Mouse (Mus musculus) frontal cortex, adult 2 months (tissue): ENCODE results near the gene Edaradd. TPM values are rescaled to one million over a fixed set of nuclear protein-coding genes. Genes with fewer than 3 reads are reported as not detected.

Source experiments
- DNase-seq, 2 experiments: peaks; one replicate each; pipeline ENCODE4 v3.0.0; 2022; ENCODE audit warnings: low spot score in 1 of 2; ENCODE audit errors: extremely low spot score in 1 of 2
- polyA plus RNA-seq: library from polyadenylated mRNA; depleted of rRNA; stranded (reverse); fragments of >200 nt; gene quantifications from 2 replicates; pipeline ENCODE4 v1.2.3, GENCODE M21; 2012; rRNA removed

Gene Edaradd
- 0.53 and 0.58 TPM in 2 replicates for polyA plus RNA-seq

- DNase-seq = peak in 1 of 2 experiments; percentile 34
Observed at GRCm38 (mm10) chr13:12519955-12520584, at the start of gene Edaradd. Edaradd (minus strand) TSS chr13:12520438.

- DNase-seq = no peak
Observed at GRCm38 (mm10) chr13:12569741-12570140, 49.5 kb upstream of the Edaradd start.

- DNase-seq = no peak
Observed at GRCm38 (mm10) chr13:12568597-12569469, 48.6 kb upstream of the Edaradd start.

- DNase-seq = no peak
Observed at GRCm38 (mm10) chr13:12567936-12568335, 47.7 kb upstream of the Edaradd start.

GRCm38 (mm10) chr13:12565621-12566390 is 45.6 kb upstream of the Edaradd start, which contains the start of gene Ero1lb:
Ero1lb (plus strand) TSS chr13:12565874.
- DNase-seq = peak; percentile 100

- no peak for DNase-seq
Observed at GRCm38 (mm10) chr13:12562256-12562655, 42.0 kb upstream of the Edaradd start.

GRCm38 (mm10) chr13:12561729-12562128 is 41.5 kb upstream of the Edaradd start:
- no peak for DNase-seq

- no peak for DNase-seq
Observed at GRCm38 (mm10) chr13:12559462-12560120, 39.4 kb upstream of the Edaradd start.

- DNase-seq = no peak
Observed at GRCm38 (mm10) chr13:12559044-12559443, 38.8 kb upstream of the Edaradd start.

GRCm38 (mm10) chr13:12554211-12554610 is 34.0 kb upstream of the Edaradd start:
- no peak for DNase-seq

GRCm38 (mm10) chr13:12543880-12544568 is 23.8 kb upstream of the Edaradd start:
- no peak for DNase-seq

GRCm38 (mm10) chr13:12543246-12543645 is 23.0 kb upstream of the Edaradd start:
- DNase-seq = no peak

GRCm38 (mm10) chr13:12542006-12542981 is 22.1 kb upstream of the Edaradd start:
- peak in 1 of 2 experiments; percentile 25 for DNase-seq

GRCm38 (mm10) chr13:12540119-12540518 is 19.9 kb upstream of the Edaradd start:
- no peak for DNase-seq

- DNase-seq = peak in 1 of 2 experiments; percentile 27
Observed at GRCm38 (mm10) chr13:12539716-12540115, 19.5 kb upstream of the Edaradd start.

GRCm38 (mm10) chr13:12537971-12538370 is 17.7 kb upstream of the Edaradd start:
- DNase-seq = peak in 1 of 2 experiments; percentile 57

GRCm38 (mm10) chr13:12534628-12535027 is 14.4 kb upstream of the Edaradd start:
- DNase-seq = no peak

- no peak for DNase-seq
Observed at GRCm38 (mm10) chr13:12525678-12526077, 5.4 kb upstream of the Edaradd start.

GRCm38 (mm10) chr13:12522346-12522745 is 2.1 kb upstream of the Edaradd start:
- no peak for DNase-seq
